Mouse (Mus musculus): ENCODE data around the gene Cnnm2.

The Cnnm2 gene

DNA sequence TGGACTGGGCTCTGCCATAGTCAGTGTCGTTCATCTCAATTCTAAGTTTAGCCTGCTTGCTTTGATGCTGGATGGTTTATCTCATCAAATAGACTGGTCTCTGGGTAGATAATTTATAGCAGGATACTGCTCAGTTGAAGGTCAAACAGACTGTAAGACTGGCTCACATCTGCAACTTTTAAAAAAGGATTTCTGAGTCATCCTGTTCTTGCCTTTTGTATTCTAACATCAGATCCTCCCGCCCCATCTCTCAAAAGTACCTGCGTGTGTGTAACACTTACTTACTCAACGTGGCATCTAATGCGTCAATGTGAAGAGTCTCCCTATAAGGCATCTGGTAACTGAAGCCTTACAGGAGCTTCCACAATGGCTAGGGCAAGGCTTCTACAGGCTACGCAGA, 159.2 kb downstream of the Cnnm2 start:
- no peak for DNase-seq (ENCODE audit: low spot score in 2 of 2)

DNA sequence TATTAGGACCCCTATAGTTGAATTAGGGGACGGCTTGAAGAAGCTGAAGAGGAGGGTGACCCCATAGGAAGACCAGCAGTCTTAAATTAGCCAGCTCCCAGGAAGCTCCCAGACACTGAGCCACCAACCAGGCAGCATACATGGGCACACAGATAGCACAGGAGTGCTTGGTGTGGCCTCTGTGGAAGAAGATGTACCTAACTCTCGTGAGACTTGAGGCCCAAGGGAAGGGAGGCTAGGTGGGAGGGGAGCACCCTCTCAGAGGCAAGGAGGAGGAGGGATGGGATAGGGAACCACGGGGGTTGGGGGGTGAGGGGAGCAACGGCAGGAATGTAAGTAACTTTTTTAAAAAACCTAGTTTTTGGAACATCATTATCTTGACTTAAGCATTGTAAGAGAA, 165.0 kb downstream of the Cnnm2 start:
- DNase-seq (ENCODE audit: low spot score in 2 of 2) = no peak

DNA sequence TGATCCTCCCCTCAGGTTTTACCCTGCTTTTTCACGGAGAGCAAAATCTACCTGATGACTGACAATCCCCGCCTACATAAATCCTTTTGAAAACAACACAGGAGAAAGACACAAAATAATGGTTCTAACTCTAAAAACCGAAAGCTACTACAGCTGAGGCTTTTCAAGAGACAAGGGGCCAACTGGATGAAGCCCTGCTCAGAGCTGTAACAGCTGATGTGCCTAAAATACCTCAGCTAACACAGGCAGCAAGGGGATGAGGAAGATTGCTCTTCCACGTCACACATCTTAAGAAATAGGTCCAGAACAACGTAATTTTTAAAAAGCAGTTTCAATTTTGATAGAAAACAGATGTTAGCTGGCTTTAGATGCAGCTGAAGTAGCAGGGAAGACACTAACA, 165.6 kb downstream of the Cnnm2 start:
- DNase-seq (ENCODE audit: low spot score in 2 of 2) = no peak

DNA sequence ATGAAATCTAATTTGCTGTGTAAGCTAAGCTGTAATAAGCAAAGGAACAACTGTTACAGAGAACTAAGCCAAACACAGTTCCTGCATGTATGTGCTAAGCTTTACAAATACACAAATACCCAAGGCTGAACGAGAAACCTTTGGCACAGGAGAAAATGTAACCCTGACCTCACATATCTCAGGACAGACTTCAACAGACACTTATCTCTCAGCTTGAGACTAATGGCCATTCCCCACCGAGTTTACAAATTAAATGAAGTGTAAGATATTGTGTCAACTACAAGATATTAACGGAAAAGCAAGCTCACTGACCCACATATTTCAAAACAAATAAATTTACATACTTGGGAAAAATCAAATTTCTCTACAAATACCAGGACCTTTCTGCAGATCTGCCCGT, 166.7 kb downstream of the Cnnm2 start:
- no peak for DNase-seq (ENCODE audit: low spot score in 2 of 2)

DNA sequence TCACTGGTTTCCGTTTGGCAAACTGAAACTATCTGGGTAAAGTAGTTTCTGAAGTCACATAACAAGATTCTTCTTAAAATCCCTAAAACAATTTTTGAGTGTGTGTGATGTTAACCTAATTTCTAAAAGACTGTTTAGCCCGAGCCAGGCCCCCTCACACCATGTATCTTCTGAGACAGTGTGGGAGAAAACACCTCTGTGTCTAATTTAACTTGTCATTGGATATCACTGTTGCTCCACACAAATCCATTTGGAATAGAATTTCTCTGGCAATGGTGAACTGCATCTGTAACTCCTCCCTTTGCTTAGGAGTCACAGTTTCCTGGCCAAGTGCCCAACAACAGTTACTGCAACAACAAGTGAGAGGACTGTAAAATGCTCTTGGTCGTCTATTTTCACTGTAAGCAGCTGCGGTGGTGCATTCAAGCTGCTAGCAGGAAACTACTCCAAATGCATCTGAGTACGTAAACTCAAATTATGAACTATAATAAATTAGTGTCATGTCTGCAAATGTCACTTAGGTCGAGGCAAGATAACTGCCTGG, 167.7 kb downstream of the Cnnm2 start:
- DNase-seq (ENCODE audit: low spot score in 2 of 2) = no peak
